Mouse (Mus musculus) hindbrain, postnatal 0 days (tissue): ENCODE measurements at regions not wholly inside any gene's neighbourhood (a gene's known extent, or its start where the extent isn't known, plus 50 kb on each side); places are given as distances from the start of the nearest gene placed in this dataset.

ENCODE experiments used
- ATAC-seq: fragments of 200-750 bp; cut with Nextera tagmentation; 2 replicates; pipeline ENCODE4 v1.8.0; 2017; ENCODE audit warnings: mild to moderate bottlenecking, moderate TSS enrichment, moderate library complexity
- DNase-seq: peaks from one replicate; pipeline ENCODE4 v3.0.0-alpha.2; 2015; ENCODE audit warnings: low spot score
- H3K27ac ChIP-seq: fragments of 300-500 bp; sonication (generic); 2 replicates; pipeline ENCODE4 v1.5.1; 2014; ENCODE audit warnings: mild to moderate bottlenecking
- H3K27me3 ChIP-seq: fragments of 300-500 bp; sonication (generic); 2 replicates; pipeline ENCODE4 v1.6.1; 2014; ENCODE audit warnings: low read length, mixed read lengths; ENCODE audit not compliant: insufficient read depth
- H3K36me3 ChIP-seq: fragments of 300-500 bp; sonication (generic); 2 replicates; pipeline ENCODE4 v1.6.1; 2014; ENCODE audit warnings: low read length, mixed read lengths; ENCODE audit not compliant: insufficient read depth
- H3K4me1 ChIP-seq: fragments of 300-500 bp; sonication (generic); 2 replicates; pipeline ENCODE4 v1.6.1; 2014; ENCODE audit warnings: antibody characterized with exemption, low read length, mixed read lengths; ENCODE audit not compliant: insufficient read depth
- H3K4me2 ChIP-seq: fragments of 300-500 bp; sonication (generic); 2 replicates; pipeline ENCODE4 v1.6.1; 2014; ENCODE audit warnings: low read depth, mild to moderate bottlenecking, low read length, moderate library complexity, mixed read lengths
- H3K4me3 ChIP-seq: fragments of 300-500 bp; sonication (generic); 2 replicates; pipeline ENCODE4 v1.5.1; 2014; ENCODE audit warnings: low read length
- H3K9ac ChIP-seq: fragments of 300-500 bp; sonication (generic); replicated peaks from 2 replicates; pipeline ENCODE4 v1.6.1; 2014; ENCODE audit warnings: mild to moderate bottlenecking, low read length, moderate library complexity, mixed read lengths
- H3K9me3 ChIP-seq: fragments of 300-500 bp; sonication (generic); 2 replicates; pipeline ENCODE4 v1.6.1; 2016; ENCODE audit warnings: low read length, mixed read lengths
- CTCF ChIP-seq: IDR thresholded peaks from 2 replicates; pipeline ENCODE4 v1.5.1; 2016; ENCODE audit warnings: antibody characterized with exemption, control low read depth, low read depth
- WGBS: fragments of 180-500 bp; shearing (Covaris S2); extraction: QIAGEN DNeasy Blood & Tissue Kit; methylation state at CpG from one replicate; pipeline ENCODE4 v1.1.7; 2014; 5-methylcytosine and 5-hydroxymethylcytosine counted together

DNA sequence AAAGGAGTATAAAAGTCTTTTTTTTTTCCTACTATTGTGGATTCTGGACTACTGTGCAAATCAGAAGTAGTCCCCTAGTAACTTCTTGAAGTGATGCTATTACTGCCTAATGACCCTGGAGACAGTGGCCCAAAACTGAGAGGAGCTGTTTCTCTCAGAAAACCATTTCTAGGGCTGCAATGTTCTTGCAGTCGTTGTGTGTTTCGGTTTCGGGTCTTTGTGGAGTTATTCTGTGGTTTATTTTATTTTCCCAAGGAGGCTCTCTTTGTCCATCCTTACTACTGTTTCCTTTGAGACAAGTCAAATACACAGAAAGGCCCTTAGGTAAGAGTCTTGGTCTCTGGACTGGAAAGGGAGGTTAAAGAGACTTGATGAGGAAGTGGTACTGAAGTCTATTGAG is 258.9 kb downstream of the Adgrl2 start:
- Histone ChIP-seq H3K27ac (no peak overlapping the region), H3K4me1 (no peaks in the 10 kb centered on the region), H3K9me3 (no peaks in the 10 kb centered on the region), H3K36me3 (no peaks in the 10 kb centered on the region), H3K9ac (no peak overlapping the region), H3K4me3 (no peak overlapping the region), H3K27me3 (no peaks in the 10 kb centered on the region), H3K4me2 (no peak overlapping the region)
- 90% methylated on average over 3 of the region's 3 CpGs for WGBS
- no peak for DNase-seq
- ATAC-seq, result no peak
- no peak for TF ChIP-seq CTCF

DNA sequence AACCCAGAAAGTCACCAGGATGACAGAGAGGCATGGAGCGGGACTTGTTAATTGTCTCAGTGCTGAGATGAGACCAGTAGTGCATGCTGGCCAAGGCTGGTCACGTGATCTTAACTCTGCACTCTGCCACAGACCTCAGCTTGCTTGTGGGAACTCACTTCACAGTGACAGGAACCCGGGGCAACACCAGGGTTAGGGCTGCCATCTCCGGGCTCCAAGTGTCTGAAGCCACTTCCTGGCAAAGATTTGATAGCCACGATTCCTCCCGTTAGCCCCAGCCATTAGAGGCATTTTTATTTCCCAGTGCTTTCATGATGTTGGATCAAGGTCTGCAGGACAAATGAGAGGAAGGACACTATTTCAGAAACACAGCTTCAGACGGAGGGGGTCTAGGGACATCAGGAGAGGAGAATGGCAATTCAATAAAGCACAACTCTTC is 261.1 kb downstream of the Adgrl2 start:
- peak; percentile 77 for ATAC-seq
- TF ChIP-seq CTCF, result no peak
- Histone ChIP-seq H3K27me3 (no peaks in the 10 kb centered on the region), H3K9ac (no peak overlapping the region), H3K9me3 (no peaks in the 10 kb centered on the region), H3K4me3 (no peak overlapping the region), H3K4me2 (no peak overlapping the region), H3K4me1 (no peaks in the 10 kb centered on the region), H3K36me3 (no peaks in the 10 kb centered on the region), H3K27ac (no peak overlapping the region)
- 54% methylated on average over 7 of the region's 7 CpGs for WGBS
- peak; percentile 30 for DNase-seq

DNA sequence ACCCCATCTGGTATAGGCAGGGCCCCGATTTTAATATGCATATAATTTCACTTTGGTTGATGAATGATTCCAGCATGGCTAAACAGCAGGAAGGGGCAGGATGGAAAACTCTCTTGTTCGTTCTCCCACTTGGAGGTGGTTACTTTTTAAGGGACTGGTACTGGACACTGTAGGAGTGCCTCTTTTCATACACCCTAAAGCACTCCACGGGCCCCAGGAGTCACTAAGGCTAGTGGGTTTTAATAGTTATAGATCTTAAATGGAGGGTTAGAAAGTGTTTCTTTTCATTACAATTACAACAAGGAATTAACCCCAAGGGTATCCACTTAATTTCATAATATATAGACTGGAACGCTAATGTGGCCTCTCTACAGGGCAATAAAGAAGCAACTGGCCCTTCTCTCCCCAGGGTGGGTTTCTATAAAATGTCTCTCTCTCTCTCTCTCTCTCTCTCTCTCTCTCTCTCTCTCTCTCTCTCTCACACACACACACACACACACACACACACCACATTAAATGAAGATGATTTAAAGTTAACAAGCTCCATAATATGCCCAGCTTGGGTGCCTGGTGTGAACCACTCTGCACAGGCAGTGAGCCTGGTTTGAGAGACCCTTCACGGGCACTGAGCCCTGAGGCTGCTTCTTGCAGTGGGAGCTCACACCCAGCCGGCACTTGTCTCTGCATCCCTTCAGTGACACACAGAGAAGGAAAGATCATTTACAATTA is 261.7 kb downstream of the Adgrl2 start:
- no peak for ATAC-seq
- H3K4me3 ChIP-seq, result no peak overlapping the region
- H3K9ac ChIP-seq, result no peak overlapping the region

DNA sequence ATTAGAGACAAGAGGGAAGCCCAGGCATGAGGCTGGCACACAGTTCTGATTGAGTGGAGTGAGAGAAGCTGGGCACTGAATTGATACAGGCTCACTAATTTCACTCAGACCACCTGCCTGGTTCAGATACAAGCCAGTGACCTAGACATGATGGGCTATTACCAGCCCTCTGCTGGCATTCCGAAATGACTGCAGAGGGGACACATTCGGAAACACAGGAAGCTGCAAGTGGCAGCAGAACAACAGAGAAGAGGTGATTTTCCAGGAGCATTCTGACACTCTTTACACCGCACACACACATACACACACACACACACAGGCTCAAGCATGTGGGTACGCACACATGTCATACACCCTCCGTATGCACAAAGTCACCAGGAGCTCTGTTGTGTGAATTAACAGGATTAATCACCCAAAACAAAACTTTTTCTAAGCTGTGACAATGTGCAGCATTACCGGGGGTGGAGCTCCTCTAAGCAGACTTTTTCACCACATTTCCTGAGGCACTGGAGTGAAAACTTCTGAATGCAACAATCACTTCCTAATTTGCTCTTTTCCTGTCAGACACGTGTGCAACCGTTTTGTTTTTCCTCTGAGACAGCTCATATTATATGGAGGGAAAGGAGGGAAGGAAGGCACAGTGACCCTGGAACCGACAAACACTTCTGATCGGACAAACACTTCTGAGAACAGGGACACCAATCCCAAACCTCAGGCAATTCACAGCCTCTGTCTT is 263.6 kb downstream of the Adgrl2 start:
- no peaks in the 10 kb centered on the region for H3K27me3 ChIP-seq
- H3K4me1 ChIP-seq, result no peaks in the 10 kb centered on the region
- no peaks in the 10 kb centered on the region for H3K36me3 ChIP-seq
- DNase-seq, result peak; percentile 4
- ATAC-seq, result no peak
- no peaks in the 10 kb centered on the region for H3K9me3 ChIP-seq
- H3K4me3 ChIP-seq, result no peak overlapping the region
- peak; percentile 41 for TF ChIP-seq CTCF
- H3K27ac ChIP-seq, result no peak overlapping the region
- no peak overlapping the region for H3K4me2 ChIP-seq
- WGBS, result 39% methylated on average over 10 of the region's 10 CpGs
- H3K9ac ChIP-seq, result no peak overlapping the region

More for the DNA sequence above, 261.7 kb downstream of the Adgrl2 start:
- H3K4me1 ChIP-seq, result no peaks in the 10 kb centered on the region
- no peaks in the 10 kb centered on the region for H3K27me3 ChIP-seq
- no peaks in the 10 kb centered on the region for H3K36me3 ChIP-seq
- no peak overlapping the region for H3K4me2 ChIP-seq
- DNase-seq, result no peak
- no peaks in the 10 kb centered on the region for H3K9me3 ChIP-seq
- WGBS, result 63% methylated on average over 6 of the region's 6 CpGs
- no peak overlapping the region for H3K27ac ChIP-seq
- no peak for TF ChIP-seq CTCF

DNA sequence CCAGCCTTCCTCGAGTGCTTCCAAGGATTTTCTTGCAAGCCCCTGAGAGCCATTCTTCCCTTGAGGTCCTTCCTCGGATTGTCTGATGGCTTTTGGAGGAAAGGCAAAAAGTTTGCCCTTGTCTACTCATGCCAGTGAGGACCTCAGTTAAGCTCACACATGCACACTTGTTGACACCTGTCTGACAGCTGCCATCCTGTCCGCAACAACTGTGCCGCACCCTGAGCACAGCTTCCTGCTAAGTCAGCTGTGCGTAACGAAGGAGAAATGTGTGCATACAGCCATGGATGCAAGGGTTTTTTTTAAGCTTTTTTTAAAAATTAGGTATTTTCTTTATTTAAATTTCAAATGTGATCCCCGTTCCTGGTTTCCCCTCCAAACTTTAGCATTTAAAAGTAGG is 293.8 kb downstream of the Adgrl2 start:
- no peak for DNase-seq
- no peak for ATAC-seq
- H3K4me1 ChIP-seq, result no peaks in the 10 kb centered on the region
- no peak overlapping the region for H3K4me3 ChIP-seq
- no peaks in the 10 kb centered on the region for H3K27me3 ChIP-seq
- no peak overlapping the region for H3K4me2 ChIP-seq
- no peaks in the 10 kb centered on the region for H3K9me3 ChIP-seq
- no peak overlapping the region for H3K27ac ChIP-seq
- no peak for TF ChIP-seq CTCF
- no peaks in the 10 kb centered on the region for H3K36me3 ChIP-seq
- WGBS, result 85% methylated on average over 7 of the region's 7 CpGs
- no peak overlapping the region for H3K9ac ChIP-seq

DNA sequence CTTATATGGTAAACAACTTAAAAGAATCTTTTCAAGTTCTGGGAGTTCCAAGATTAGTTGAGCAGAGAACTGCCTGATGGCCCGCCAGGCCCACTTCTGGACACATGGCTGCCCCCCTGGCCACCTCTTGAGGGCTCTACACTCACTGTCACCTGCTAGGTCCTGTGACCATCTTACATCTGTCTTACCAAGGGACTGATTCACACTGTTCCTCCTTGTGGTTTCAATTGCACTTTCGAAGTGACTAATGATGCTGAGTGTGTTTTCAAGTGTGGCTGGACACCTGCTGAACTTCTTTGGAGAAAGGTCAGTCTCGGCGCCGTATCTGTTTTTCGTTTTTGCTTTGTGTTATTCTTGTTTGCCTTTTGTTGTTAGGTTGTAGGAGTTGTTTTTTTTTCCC is 294.9 kb downstream of the Adgrl2 start:
- no peak for TF ChIP-seq CTCF
- no peaks in the 10 kb centered on the region for H3K9me3 ChIP-seq
- no peak overlapping the region for H3K9ac ChIP-seq
- no peak for ATAC-seq
- 92% methylated on average over 6 of the region's 6 CpGs for WGBS
- H3K4me2 ChIP-seq, result no peak overlapping the region
- no peak for DNase-seq
- no peaks in the 10 kb centered on the region for H3K4me1 ChIP-seq
- H3K27me3 ChIP-seq, result no peaks in the 10 kb centered on the region
- no peak overlapping the region for H3K4me3 ChIP-seq
- no peak overlapping the region for H3K27ac ChIP-seq
- H3K36me3 ChIP-seq, result no peaks in the 10 kb centered on the region

DNA sequence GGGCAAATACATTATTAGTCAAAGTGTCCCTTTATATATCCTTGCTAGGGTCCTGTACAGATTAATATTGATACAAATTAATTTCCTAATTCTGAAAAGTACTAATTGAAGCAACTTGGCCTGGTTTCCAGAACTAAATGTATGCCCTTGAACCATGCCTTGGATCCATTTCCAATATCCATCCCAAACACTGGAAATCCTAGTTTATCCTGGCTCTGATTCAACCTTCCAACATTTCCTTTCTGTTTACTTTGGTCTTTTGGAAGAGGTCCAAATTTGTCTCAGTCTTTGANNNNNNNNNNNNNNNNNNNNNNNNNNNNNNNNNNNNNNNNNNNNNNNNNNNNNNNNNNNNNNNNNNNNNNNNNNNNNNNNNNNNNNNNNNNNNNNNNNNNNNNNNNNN is 307.2 kb downstream of the Adgrl2 start:
- DNase-seq (peak; percentile 65), ATAC-seq (no peak)
- Histone ChIP-seq H3K9ac (no peak overlapping the region), H3K4me2 (no peak overlapping the region), H3K36me3 (no peaks in the 10 kb centered on the region), H3K27me3 (no peaks in the 10 kb centered on the region), H3K27ac (no peak overlapping the region), H3K4me3 (no peak overlapping the region), H3K9me3 (no peaks in the 10 kb centered on the region), H3K4me1 (no peaks in the 10 kb centered on the region)
- no peak for TF ChIP-seq CTCF
